Mouse (Mus musculus): ENCODE data around the gene Ntmt1. TPM values are rescaled to one million over a fixed set of nuclear protein-coding genes. Genes with fewer than 3 reads are reported as not detected.

Ntmt1 gene
- 94.9 and 105 TPM in 2 replicates for polyA plus RNA-seq (2015; fragmentation: Nextera tagmentation; extraction: Ambion mirVana)

GRCm38 (mm10) chr2:30807648-30808295 lies at the start of gene Ntmt1:
Ntmt1 (plus strand) TSS chr2:30807826.
- under 1% methylated on average over 44 of the region's 44 CpGs for WGBS
- Histone ChIP-seq H3K27ac (peak within 1 kb of the TSS; percentile 87), H3K36me3 (peaks cover 13% of the 10 kb centered on the region), H3K4me2 (peak within 1 kb of the TSS; percentile 96), H3K9me3 (no peaks in the 10 kb centered on the region), H3K4me1 (peaks cover 31% of the 10 kb centered on the region), H3K4me3 (peak within 1 kb of the TSS; percentile 81), H3K9ac (peak within 1 kb of the TSS; percentile 94), H3K27me3 (peaks cover 10% of the 10 kb centered on the region)
- ATAC-seq (ENCODE audit: insufficient number of reproducible peaks, insufficient read depth, low FRiP score, low TSS enrichment, low read depth): peak; percentile 97

DNA sequence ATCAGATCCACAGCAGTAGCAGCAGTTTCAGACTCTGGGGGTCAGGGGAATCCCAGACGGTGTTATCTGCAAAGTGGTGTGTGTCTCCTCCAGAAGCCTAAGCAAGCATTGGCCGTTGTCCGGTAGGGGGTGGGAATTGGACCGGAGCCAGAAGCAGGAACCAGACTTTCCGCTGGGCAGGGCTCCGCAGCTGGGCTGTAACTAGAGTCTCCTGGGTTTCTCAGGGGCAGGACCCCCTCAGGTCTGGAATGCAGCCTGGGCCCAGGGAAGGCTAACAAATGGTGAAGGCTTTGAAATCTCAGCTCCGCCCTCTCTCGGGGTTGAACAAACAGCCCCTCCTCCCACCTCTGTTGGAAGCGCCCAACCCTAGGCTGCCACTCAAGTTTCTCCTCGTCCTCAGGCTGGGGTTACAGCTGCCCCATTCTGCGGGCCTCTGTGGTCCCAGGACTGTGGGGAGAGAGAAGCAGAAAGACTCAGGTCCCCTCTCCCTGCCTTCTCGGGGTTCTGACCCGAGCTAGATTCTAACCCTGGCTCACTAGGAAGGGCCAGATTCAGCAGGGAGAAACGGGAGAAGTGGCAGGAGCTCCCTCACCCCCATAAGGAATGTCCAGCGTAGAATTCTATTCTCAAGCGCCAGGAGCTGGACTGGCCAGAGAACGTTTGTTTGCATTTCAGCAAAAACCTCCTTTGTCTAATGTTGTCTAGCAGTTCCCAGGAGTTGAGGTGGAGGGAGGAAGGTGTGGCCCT lies 49.1 kb upstream of the Ntmt1 start:
- Histone ChIP-seq H3K27ac (peak overlapping the region; percentile 96), H3K9ac (peak overlapping the region; percentile 58; the same call in 1 of the 2 replicates), H3K36me3 (no peaks in the 10 kb centered on the region), H3K27me3 (no peaks in the 10 kb centered on the region), H3K9me3 (peaks cover 13% of the 10 kb centered on the region), H3K4me2 (peak overlapping the region; percentile 42), H3K4me3 (0 out of 2 replicates have a peak overlapping the region, but pooled peaks have one; percentile 20), H3K4me1 (peaks cover 41% of the 10 kb centered on the region)
- peak; percentile 88 for ATAC-seq (ENCODE audit: insufficient number of reproducible peaks, insufficient read depth, low FRiP score, low TSS enrichment, low read depth)
- 2% methylated on average over 17 of the region's 17 CpGs for WGBS

DNA sequence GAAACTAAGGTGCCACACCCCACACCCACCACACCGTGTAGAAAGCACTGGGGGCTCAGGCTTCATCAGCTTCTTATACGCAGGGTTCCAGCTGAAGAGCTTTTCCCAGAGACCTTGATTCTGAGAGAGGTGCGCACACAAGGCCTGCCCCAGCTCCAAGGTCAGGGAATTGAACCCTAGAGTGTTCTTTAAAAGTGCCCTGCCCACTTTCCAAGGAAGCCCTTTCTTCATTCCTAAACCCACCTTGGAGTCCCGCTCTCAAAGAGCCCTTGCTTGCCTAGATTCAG lies 48.6 kb upstream of the Ntmt1 start:
- peak overlapping the region; percentile 58; the same call in 1 of the 2 replicates for H3K9ac ChIP-seq
- H3K9me3 ChIP-seq: peaks cover 13% of the 10 kb centered on the region
- 35% methylated on average over 4 of the region's 4 CpGs for WGBS
- peak overlapping the region; percentile 96 for H3K27ac ChIP-seq
- H3K27me3 ChIP-seq: no peaks in the 10 kb centered on the region
- no peaks in the 10 kb centered on the region for H3K36me3 ChIP-seq
- peaks cover 41% of the 10 kb centered on the region for H3K4me1 ChIP-seq
- ATAC-seq (ENCODE audit: insufficient number of reproducible peaks, insufficient read depth, low FRiP score, low TSS enrichment, low read depth): no peak
- no peak overlapping the region for H3K4me3 ChIP-seq
- H3K4me2 ChIP-seq: peak overlapping the region; percentile 42

DNA sequence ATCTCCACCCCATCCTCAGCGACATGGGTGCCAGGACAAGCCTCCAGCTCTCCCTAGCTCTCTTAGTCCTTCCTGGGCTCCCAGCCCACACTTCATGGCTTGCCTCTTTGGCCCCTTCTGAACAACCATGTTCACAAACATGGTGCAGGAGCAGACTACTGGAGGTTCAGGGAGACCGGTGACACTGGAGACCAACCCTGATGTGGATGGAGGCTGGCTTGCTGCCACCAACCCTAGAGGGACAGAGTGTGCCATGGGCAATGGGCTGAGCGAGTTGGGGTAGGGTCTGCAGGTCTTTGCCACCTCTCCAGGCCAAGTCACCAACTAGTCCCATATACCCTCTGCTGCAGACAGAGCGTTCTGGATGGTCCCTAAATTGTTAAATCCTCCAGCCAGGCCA lies 48.2 kb upstream of the Ntmt1 start:
- no peaks in the 10 kb centered on the region for H3K27me3 ChIP-seq
- H3K4me3 ChIP-seq: no peak overlapping the region
- peaks cover 41% of the 10 kb centered on the region for H3K4me1 ChIP-seq
- WGBS: 86% methylated on average over 4 of the region's 4 CpGs
- H3K9ac ChIP-seq: no peak overlapping the region
- no peak overlapping the region for H3K4me2 ChIP-seq
- peak overlapping the region; percentile 96 for H3K27ac ChIP-seq
- peaks cover 13% of the 10 kb centered on the region for H3K9me3 ChIP-seq
- no peaks in the 10 kb centered on the region for H3K36me3 ChIP-seq
- no peak for ATAC-seq (ENCODE audit: insufficient number of reproducible peaks, insufficient read depth, low FRiP score, low TSS enrichment, low read depth)

DNA sequence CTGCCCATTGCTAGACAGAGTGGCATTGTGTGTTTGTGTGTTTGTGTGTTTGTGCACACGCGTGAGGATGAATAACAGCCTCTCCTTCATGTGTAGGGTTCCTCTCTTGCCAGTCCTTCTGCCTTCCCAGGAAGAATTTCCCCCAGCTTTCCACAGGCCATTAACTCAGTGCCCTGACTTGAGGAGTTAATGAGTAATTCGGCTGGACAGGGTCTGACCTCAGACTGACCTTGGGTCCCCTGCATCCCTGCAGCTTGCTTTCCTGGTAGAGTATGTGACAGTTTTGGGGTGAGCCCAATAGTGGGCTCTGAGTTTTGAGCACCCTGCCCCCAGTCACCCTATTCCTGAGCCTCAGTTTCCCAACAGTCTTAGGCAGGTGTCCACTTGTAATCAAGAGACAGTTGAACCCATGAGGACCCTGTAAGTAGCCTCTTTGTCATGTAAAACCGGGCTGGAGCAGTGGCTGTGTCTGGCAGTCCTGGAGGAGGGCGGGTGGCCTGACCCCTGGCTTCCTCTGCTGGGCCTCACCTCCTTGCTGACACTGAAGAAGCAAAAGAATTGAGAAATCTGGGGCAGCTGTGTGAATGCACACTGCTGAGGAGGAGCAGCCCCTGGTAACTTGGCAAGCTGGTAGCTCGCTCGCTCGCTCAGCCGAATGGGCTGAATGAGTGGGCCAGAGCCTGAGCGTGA lies 47.6 kb upstream of the Ntmt1 start:
- H3K27ac ChIP-seq: peak overlapping the region; percentile 96
- no peak overlapping the region for H3K9ac ChIP-seq
- no peak for ATAC-seq (ENCODE audit: insufficient number of reproducible peaks, insufficient read depth, low FRiP score, low TSS enrichment, low read depth)
- peaks cover 13% of the 10 kb centered on the region for H3K9me3 ChIP-seq
- no peak overlapping the region for H3K4me2 ChIP-seq
- 59% methylated on average over 10 of the region's 10 CpGs for WGBS
- H3K4me1 ChIP-seq: peaks cover 40% of the 10 kb centered on the region
- no peaks in the 10 kb centered on the region for H3K36me3 ChIP-seq
- no peaks in the 10 kb centered on the region for H3K27me3 ChIP-seq
- no peak overlapping the region for H3K4me3 ChIP-seq

DNA sequence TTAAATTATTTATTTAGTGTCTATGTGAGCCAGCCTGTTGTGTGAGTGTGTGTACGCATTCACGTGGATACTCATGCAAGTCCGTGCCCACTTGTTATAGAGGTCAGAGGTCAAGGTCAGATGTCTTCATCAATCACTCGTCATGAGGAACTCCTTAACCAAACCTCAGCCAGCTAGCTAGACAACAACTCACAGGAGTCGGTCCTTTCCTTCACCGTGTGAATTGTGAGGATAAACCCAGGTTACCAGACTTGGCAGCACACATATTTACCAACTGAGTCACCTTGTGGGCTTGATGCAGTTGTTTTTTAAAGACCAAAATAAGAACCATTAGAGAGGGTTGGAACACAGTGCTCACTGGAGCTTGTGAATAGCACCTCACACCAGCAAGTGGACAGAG lies 46.9 kb upstream of the Ntmt1 start:
- no peaks in the 10 kb centered on the region for H3K36me3 ChIP-seq
- H3K9me3 ChIP-seq: peaks cover 11% of the 10 kb centered on the region
- H3K4me2 ChIP-seq: no peak overlapping the region
- 38% methylated on average over 6 of the region's 6 CpGs for WGBS
- H3K27me3 ChIP-seq: no peaks in the 10 kb centered on the region
- no peak overlapping the region for H3K9ac ChIP-seq
- peaks cover 37% of the 10 kb centered on the region for H3K4me1 ChIP-seq
- no peak overlapping the region for H3K27ac ChIP-seq
- ATAC-seq (ENCODE audit: insufficient number of reproducible peaks, insufficient read depth, low FRiP score, low TSS enrichment, low read depth): no peak
- H3K4me3 ChIP-seq: no peak overlapping the region

GRCm38 (mm10) chr2:30766446-30766845 lies 41.2 kb upstream of the Ntmt1 start:
- ATAC-seq (ENCODE audit: insufficient number of reproducible peaks, insufficient read depth, low FRiP score, low TSS enrichment, low read depth): no peak
- no peak overlapping the region for H3K9ac ChIP-seq
- no peak overlapping the region for H3K4me2 ChIP-seq
- no peak overlapping the region for H3K27ac ChIP-seq
- no peaks in the 10 kb centered on the region for H3K27me3 ChIP-seq
- H3K36me3 ChIP-seq: no peaks in the 10 kb centered on the region
- WGBS: 88% methylated on average over 5 of the region's 5 CpGs
- no peak overlapping the region for H3K4me3 ChIP-seq
- H3K4me1 ChIP-seq: peaks cover 11% of the 10 kb centered on the region; the same call in 1 of the 2 replicates
- H3K9me3 ChIP-seq: peaks cover 9% of the 10 kb centered on the region

DNA sequence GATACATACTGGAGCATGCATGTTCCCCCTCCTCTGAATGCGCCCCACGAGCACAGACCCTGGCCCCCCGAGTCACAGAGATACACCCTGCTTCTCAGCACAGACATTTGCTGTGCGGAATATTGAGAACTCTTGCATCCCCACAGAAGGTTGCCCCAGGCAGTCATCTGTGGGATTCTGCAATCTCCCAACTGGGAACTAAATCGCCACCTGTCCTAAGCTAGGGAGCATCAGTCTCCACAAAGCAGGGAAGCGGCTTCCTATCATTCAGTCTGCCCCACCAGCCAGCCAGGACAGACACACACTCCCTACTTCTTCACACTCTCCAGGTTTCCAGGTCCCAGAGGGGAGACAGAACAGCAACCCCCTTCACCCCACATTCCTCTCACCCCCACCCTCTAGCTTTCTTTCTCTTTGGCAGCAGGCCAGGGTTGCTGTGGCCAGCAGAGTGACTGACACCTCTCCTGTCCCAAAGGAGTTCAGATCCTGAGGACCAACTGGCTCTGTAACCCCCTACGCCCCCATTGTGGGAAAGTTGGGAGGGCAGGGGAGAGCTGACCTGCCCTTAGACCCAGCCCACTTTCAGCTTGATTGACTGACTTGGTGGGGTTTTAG lies 39.9 kb upstream of the Ntmt1 start:
- ATAC-seq (ENCODE audit: insufficient number of reproducible peaks, insufficient read depth, low FRiP score, low TSS enrichment, low read depth): no peak
- Histone ChIP-seq H3K4me2 (no peak overlapping the region), H3K4me1 (peaks cover 23% of the 10 kb centered on the region), H3K36me3 (no peaks in the 10 kb centered on the region), H3K27me3 (no peaks in the 10 kb centered on the region), H3K9me3 (peaks cover 3% of the 10 kb centered on the region), H3K4me3 (no peak overlapping the region), H3K27ac (no peak overlapping the region), H3K9ac (0 out of 2 replicates have a peak overlapping the region, but pooled peaks have one; percentile 36)
- 68% methylated on average over 7 of the region's 7 CpGs for WGBS

DNA sequence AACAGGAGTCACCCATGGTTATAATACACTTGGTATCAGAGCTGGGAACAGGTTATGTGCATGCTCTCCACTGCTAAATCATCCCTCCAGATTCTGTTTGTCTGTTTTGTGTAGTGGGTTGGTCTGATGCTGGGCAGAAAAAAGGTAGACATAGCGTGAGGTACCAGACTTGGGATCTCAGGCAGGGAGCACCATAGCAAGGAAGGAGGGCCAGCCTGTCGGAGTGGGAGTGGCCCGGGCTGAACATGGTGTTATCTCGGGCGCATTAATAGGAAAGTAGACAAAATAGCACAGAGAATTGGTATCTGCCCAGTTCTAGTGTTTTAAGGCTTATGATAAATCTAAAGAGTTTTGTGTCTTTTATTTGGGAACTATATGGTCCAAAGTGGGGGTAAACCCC lies 39.1 kb upstream of the Ntmt1 start:
- Histone ChIP-seq H3K36me3 (no peaks in the 10 kb centered on the region), H3K27ac (no peak overlapping the region), H3K4me2 (no peak overlapping the region), H3K4me3 (no peak overlapping the region), H3K27me3 (no peaks in the 10 kb centered on the region), H3K9ac (no peak overlapping the region), H3K9me3 (no peaks in the 10 kb centered on the region), H3K4me1 (peaks cover 27% of the 10 kb centered on the region)
- no peak for ATAC-seq (ENCODE audit: insufficient number of reproducible peaks, insufficient read depth, low FRiP score, low TSS enrichment, low read depth)
- WGBS: 82% methylated on average over 5 of the region's 5 CpGs

DNA sequence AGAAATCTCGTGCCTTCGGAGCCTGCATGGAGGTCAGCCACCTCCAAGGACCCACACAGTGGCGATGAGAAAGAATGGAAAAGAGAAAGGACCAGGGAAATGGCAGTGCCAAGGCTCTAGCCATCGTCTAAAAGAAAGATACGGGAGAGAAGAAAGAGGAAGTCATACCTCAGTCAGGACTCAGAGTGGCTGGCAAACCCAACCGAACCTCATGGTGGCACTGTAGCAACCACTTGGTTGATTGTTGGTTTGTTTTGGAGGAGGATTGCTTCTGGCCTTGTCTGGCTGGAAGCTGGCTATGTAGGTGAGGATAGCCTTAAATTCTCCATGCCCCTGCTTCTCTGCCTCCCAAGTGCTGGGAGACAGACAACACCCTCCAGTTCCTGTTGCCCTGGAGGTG lies 38.4 kb upstream of the Ntmt1 start:
- WGBS: 51% methylated on average over 6 of the region's 6 CpGs
- no peak overlapping the region for H3K27ac ChIP-seq
- H3K4me1 ChIP-seq: peaks cover 27% of the 10 kb centered on the region
- H3K36me3 ChIP-seq: no peaks in the 10 kb centered on the region
- no peaks in the 10 kb centered on the region for H3K27me3 ChIP-seq
- no peak overlapping the region for H3K4me3 ChIP-seq
- H3K4me2 ChIP-seq: no peak overlapping the region
- H3K9me3 ChIP-seq: no peaks in the 10 kb centered on the region
- no peak for ATAC-seq (ENCODE audit: insufficient number of reproducible peaks, insufficient read depth, low FRiP score, low TSS enrichment, low read depth)
- H3K9ac ChIP-seq: no peak overlapping the region

- ATAC-seq (ENCODE audit: insufficient number of reproducible peaks, insufficient read depth, low FRiP score, low TSS enrichment, low read depth): no peak
- H3K4me3 ChIP-seq: peak overlapping the region; percentile 53
- H3K4me2 ChIP-seq: peak overlapping the region; percentile 96
- WGBS: under 1% methylated on average over 36 of the region's 51 CpGs
- no peaks in the 10 kb centered on the region for H3K27me3 ChIP-seq
- H3K9ac ChIP-seq: peak overlapping the region; percentile 78
- peaks cover 27% of the 10 kb centered on the region for H3K4me1 ChIP-seq
- H3K9me3 ChIP-seq: no peaks in the 10 kb centered on the region
- H3K27ac ChIP-seq: peak overlapping the region; percentile 74
- no peaks in the 10 kb centered on the region for H3K36me3 ChIP-seq
Observed at GRCm38 (mm10) chr2:30771368-30771805, 36.2 kb upstream of the Ntmt1 start.
